Mouse (Mus musculus) heart, postnatal 0 days (tissue): ENCODE results near the gene Rnf186. TPM values are rescaled to one million over a fixed set of nuclear protein-coding genes. Genes with fewer than 3 reads are reported as not detected.

Source experiments
- ATAC-seq: fragments of 200-750 bp; cut with Nextera tagmentation; 2 replicates; pipeline ENCODE4 v1.8.0; 2017; ENCODE audit warnings: low read depth, moderate number of reproducible peaks, moderate library complexity; ENCODE audit not compliant: insufficient read depth
- DNase-seq: peaks from one replicate; pipeline ENCODE4 v3.0.0-alpha.2; 2016; ENCODE audit warnings: low spot score
- H3K27ac ChIP-seq: fragments of 300-500 bp; sonication (generic); 2 replicates; pipeline ENCODE4 v1.5.1; 2014; ENCODE audit warnings: low read depth, mild to moderate bottlenecking
- H3K27me3 ChIP-seq: fragments of 300-500 bp; sonication (generic); 2 replicates; pipeline ENCODE4 v1.6.1; 2014; ENCODE audit warnings: low read length, mixed read lengths; ENCODE audit not compliant: control insufficient read depth, insufficient read depth
- H3K36me3 ChIP-seq: fragments of 300-500 bp; sonication (generic); replicated peaks from 2 replicates; pipeline ENCODE4 v1.6.1; 2014; ENCODE audit warnings: low read length, mixed read lengths; ENCODE audit not compliant: control insufficient read depth, insufficient read depth
- H3K4me1 ChIP-seq: fragments of 300-500 bp; sonication (generic); 2 replicates; pipeline ENCODE4 v1.6.1; 2014; ENCODE audit warnings: antibody characterized with exemption; ENCODE audit not compliant: control insufficient read depth, insufficient read depth
- H3K4me2 ChIP-seq: fragments of 300-500 bp; sonication (generic); 2 replicates; pipeline ENCODE4 v1.6.1; 2014; ENCODE audit warnings: low read depth, mild to moderate bottlenecking, low read length, moderate library complexity
- H3K4me3 ChIP-seq: fragments of 300-500 bp; sonication (generic); 2 replicates; pipeline ENCODE4 v1.5.1; 2014; ENCODE audit warnings: low read depth, low read length
- H3K9ac ChIP-seq: fragments of 300-500 bp; sonication (generic); replicated peaks from 2 replicates; pipeline ENCODE4 v1.6.1; 2014; ENCODE audit warnings: low read depth, low read length, mixed read lengths
- H3K9me3 ChIP-seq: fragments of 300-500 bp; sonication (generic); replicated peaks from 2 replicates; pipeline ENCODE4 v1.6.1; 2016; ENCODE audit warnings: low read length; ENCODE audit not compliant: control insufficient read depth
- CTCF ChIP-seq: IDR thresholded peaks from 2 replicates; pipeline ENCODE4 v1.5.1; 2016; ENCODE audit warnings: antibody characterized with exemption, control low read depth, low read depth
- EP300 ChIP-seq: IDR thresholded peaks from 2 replicates; pipeline ENCODE4 v1.6.1; 2016; ENCODE audit warnings: antibody characterized with exemption, low read depth
- WGBS: fragments of 180-500 bp; shearing (Covaris S2); extraction: QIAGEN DNeasy Blood & Tissue Kit; methylation state at CpG from one replicate; pipeline ENCODE4 v1.1.7; 2014; 5-methylcytosine and 5-hydroxymethylcytosine counted together
- polyA plus RNA-seq: library from polyadenylated mRNA; unstranded; fragments of >200 nt; fragmentation: Nextera tagmentation; extraction: Ambion mirVana; gene quantifications from 2 replicates; pipeline ENCODE4 v1.2.1, GENCODE M21; 2015
- total RNA-seq: library from RNA; depleted of rRNA; stranded (reverse); fragments of >200 nt; gene quantifications from 2 replicates; pipeline ENCODE4 v1.2.3, GENCODE M21; 2014; ENCODE audit warnings: low replicate concordance

Gene Rnf186
- total and polyA plus RNA-seq, 2 experiments from 2014 or later, result not detected

DNA sequence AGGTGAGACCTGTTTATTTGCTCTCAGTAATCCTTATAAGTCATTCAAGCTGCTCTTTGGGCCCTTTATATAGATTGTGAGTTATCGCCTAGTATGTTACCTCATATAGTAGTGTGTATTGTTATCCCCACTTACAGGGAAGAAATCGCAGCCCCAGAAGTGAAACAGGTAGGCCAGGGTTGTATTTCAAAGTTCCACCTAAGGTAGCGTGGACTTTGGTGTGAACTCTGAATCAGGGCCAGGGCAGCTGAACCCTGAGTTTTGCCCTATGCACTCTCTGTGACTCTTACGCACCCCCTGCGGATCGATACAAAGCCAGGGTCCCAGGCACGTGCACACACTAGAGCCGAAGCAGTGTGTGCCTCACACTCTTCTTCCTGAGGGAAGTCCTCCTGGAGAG lies 37.2 kb downstream of the Rnf186 start:
- Histone ChIP-seq H3K27ac (no peak overlapping the region), H3K4me1 (no peaks in the 10 kb centered on the region), H3K36me3 (no peaks in the 10 kb centered on the region), H3K4me2 (no peak overlapping the region), H3K9ac (no peak overlapping the region), H3K4me3 (no peak overlapping the region), H3K9me3 (no peaks in the 10 kb centered on the region), H3K27me3 (no peaks in the 10 kb centered on the region)
- TF ChIP-seq CTCF (no peak), EP300 (no peak)
- no peak for DNase-seq
- ATAC-seq, result no peak
- 82% methylated on average over 8 of the region's 8 CpGs for WGBS

DNA sequence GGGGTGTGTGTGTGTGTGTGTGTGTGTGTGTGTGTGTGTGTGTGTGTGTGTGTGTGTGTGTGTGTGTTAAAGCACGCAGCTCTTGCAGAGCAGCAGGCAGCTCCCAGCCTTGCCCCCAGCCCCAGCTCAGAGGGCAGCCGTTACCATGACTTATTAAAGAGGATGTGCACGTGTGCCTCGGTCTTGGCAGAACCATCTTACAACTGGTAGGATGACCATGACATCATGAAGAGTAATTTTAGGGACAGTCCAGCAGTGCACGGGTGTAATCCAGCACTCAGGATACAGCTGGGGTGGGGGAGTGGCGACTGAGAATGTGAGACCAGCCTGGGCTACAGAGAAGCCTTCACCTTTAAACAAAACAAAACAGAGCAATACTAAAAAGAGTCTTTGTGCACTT lies 38.3 kb downstream of the Rnf186 start:
- no peaks in the 10 kb centered on the region for H3K36me3 ChIP-seq
- DNase-seq, result no peak
- WGBS, result 52% methylated on average over 6 of the region's 6 CpGs
- H3K9me3 ChIP-seq, result no peaks in the 10 kb centered on the region
- no peaks in the 10 kb centered on the region for H3K4me1 ChIP-seq
- no peak overlapping the region for H3K4me3 ChIP-seq
- H3K4me2 ChIP-seq, result no peak overlapping the region
- no peak overlapping the region for H3K9ac ChIP-seq
- no peak overlapping the region for H3K27ac ChIP-seq
- no peak for ATAC-seq
- no peaks in the 10 kb centered on the region for H3K27me3 ChIP-seq
- no peak for TF ChIP-seq CTCF
- TF ChIP-seq EP300, result no peak

DNA sequence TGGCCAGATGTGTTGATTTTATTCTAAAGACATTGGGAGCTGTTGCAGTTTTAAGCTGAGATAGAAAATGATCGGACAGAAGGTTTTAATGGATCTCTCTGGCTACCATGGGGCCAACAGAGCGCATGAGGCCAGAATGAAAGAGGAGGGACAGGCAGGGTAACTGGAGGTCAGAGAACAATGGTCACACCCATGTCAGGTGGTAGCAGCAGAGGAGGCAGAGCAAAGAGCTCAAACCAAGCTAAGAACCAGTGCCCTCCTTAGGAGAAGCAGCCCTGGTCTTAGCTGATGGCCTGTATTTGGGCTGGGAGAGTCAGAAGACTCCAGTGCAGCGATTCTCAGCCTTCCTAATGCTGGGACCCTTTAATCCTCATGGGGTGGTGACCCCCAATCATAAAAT lies 40.4 kb downstream of the Rnf186 start:
- no peaks in the 10 kb centered on the region for H3K36me3 ChIP-seq
- H3K9me3 ChIP-seq, result no peaks in the 10 kb centered on the region
- TF ChIP-seq CTCF (no peak), EP300 (no peak)
- H3K9ac ChIP-seq, result no peak overlapping the region
- WGBS, result 85% methylated on average over 3 of the region's 3 CpGs
- no peak overlapping the region for H3K4me3 ChIP-seq
- H3K4me2 ChIP-seq, result no peak overlapping the region
- no peaks in the 10 kb centered on the region for H3K27me3 ChIP-seq
- ATAC-seq, result no peak
- no peaks in the 10 kb centered on the region for H3K4me1 ChIP-seq
- no peak overlapping the region for H3K27ac ChIP-seq
- no peak for DNase-seq

DNA sequence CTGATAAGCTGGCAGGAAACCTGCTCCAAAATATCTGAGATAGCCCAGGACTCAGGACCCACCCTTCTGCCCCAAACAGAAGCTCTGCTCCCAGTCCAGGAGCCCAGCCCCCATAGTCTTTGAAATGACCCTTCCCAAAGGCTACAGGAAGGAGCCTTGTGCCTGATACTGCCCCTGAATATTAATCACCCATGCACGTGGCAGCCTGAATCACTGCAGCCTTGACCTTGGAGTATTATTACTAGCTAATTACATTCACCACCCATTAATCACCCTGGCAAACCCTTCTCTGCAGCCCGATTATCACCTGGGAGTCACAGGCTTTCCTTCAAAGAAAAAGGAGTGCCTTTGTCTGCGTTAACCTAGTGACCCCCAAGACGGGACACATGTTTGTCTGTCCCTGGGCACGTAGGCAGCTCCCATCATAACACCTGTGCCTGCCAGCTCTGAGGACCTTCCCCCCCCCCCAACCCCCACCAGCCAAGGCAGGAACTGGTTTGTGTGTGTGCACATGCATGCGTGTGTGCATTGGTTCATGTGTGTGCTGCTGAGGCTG lies 41.1 kb downstream of the Rnf186 start:
- no peak for ATAC-seq
- Histone ChIP-seq H3K9ac (no peak overlapping the region), H3K4me1 (no peaks in the 10 kb centered on the region), H3K27me3 (no peaks in the 10 kb centered on the region), H3K4me2 (no peak overlapping the region), H3K9me3 (no peaks in the 10 kb centered on the region), H3K27ac (no peak overlapping the region), H3K4me3 (no peak overlapping the region), H3K36me3 (no peaks in the 10 kb centered on the region)
- WGBS, result 65% methylated on average over 6 of the region's 6 CpGs
- TF ChIP-seq EP300 (no peak), CTCF (no peak)
- DNase-seq, result no peak

DNA sequence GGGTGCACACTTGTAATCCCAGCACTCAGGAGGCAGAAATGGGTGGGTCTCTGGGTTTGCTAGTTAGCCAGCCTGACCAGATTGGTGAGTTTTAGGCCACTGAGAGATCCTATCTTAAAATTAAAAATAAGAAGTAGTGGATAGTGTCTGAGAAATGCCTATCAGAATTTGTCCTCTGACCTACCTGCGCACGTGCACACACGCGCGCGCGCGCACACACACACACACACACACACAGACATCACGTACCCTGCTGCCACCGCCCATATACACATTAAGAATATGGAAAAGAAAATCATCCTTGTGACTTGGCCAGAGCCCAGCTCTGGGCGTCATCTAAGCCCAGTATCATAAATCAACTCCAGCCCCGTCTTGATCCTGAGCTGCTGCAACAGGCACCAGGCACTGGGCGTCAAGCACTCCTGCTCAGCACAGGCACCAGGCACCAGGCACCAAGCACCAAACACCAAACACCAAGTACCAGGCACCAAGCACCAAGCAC lies 44.3 kb downstream of the Rnf186 start:
- Histone ChIP-seq H3K4me1 (no peaks in the 10 kb centered on the region), H3K9me3 (peaks cover 6% of the 10 kb centered on the region; the same call in 1 of the 2 replicates), H3K36me3 (no peaks in the 10 kb centered on the region), H3K4me2 (no peak overlapping the region), H3K27ac (no peak overlapping the region), H3K9ac (no peak overlapping the region), H3K27me3 (no peaks in the 10 kb centered on the region), H3K4me3 (no peak overlapping the region)
- DNase-seq, result no peak
- 93% methylated on average over 13 of the region's 13 CpGs for WGBS
- no peak for ATAC-seq
- no peak for TF ChIP-seq EP300
- no peak for TF ChIP-seq CTCF

DNA sequence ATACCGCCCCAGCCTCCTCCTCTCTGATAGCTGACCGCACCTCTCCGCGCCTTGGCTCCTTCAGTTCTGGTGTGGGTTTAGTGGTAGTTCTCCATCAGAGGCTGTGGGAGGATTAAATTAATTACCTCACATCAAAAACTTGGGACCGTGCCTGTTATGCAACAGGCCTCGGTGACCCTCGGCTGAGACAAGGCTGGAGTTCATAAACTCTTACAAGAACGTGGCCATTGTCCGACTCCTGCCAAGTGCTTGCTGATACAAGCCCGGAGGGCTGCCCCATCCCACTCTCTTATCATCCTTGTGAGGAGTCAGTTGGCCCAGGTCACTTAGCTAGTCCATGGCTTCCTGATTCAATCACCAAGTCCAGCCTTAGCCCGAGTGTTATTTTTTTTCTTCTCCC lies 46.4 kb downstream of the Rnf186 start:
- Histone ChIP-seq H3K4me1 (no peaks in the 10 kb centered on the region), H3K27me3 (no peaks in the 10 kb centered on the region), H3K4me3 (no peak overlapping the region), H3K9me3 (peaks cover 6% of the 10 kb centered on the region; the same call in 1 of the 2 replicates), H3K4me2 (no peak overlapping the region), H3K27ac (no peak overlapping the region), H3K9ac (no peak overlapping the region), H3K36me3 (no peaks in the 10 kb centered on the region)
- TF ChIP-seq EP300, result no peak
- ATAC-seq, result no peak
- no peak for DNase-seq
- 66% methylated on average over 11 of the region's 11 CpGs for WGBS
